In genomic region chr11:59390470-59390869, GRCm38 (mm10) we compare ENCODE assay signal across 29 mouse cellular contexts. TPM values are rescaled to one million over a fixed set of nuclear protein-coding genes. Genes with fewer than 3 reads are reported as not detected.
DNase-seq lines count a peak whose midpoint lies in the region; ATAC-seq and TF ChIP-seq lines count a peak whose summit lies in the region.
"Had no signal": no experiment of that assay in that cellular context is flagged by ENCODE, and none has a peak within 500 bp of the region (broad histone marks: within the 10 kb centered on the region; RNA-seq: fewer than 3 reads in every experiment).

No protein-coding gene starts in this region.

- H3K36me3 ChIP-seq in lung, embryonic 14.5 days (ENCODE audit: insufficient read depth): no peaks in the 10 kb centered on the region
- H3K36me3 ChIP-seq in stomach, embryonic 15.5 days: no peaks in the 10 kb centered on the region
- H3K36me3 ChIP-seq: forebrain, embryonic 10.5 days; kidney, embryonic 15.5 days; limb, embryonic 12.5 days had no signal

- no peak for TF ChIP-seq CTCF in lung, embryonic 14.5 days (IDR thresholded peaks at IDR 0.05; ENCODE audit: low read depth)
- no peak for TF ChIP-seq CTCF in brain, embryonic 14.5 days (IDR thresholded peaks at IDR 0.05; ENCODE audit: borderline replicate concordance, extremely low read depth, insufficient read depth, insufficient read length)

- 36% methylated on average over 9 of the region's 9 CpGs for WGBS in lung, embryonic 14.5 days
- WGBS in stomach, embryonic 15.5 days: 40% methylated on average over 9 of the region's 9 CpGs

- no peaks in the 10 kb centered on the region for H3K27me3 ChIP-seq in lung, embryonic 14.5 days (ENCODE audit: insufficient read depth, low read length)
- no peaks in the 10 kb centered on the region for H3K27me3 ChIP-seq in stomach, embryonic 15.5 days (replicated peaks)
- H3K27me3 ChIP-seq: kidney, embryonic 15.5 days; limb, embryonic 12.5 days had no signal

- no peak overlapping the region for H3K9ac ChIP-seq in lung, embryonic 14.5 days
- H3K9ac ChIP-seq in stomach, embryonic 15.5 days: no peak overlapping the region
- H3K9ac ChIP-seq: forebrain, postnatal 0 days; hindbrain, embryonic 14.5 days; kidney, embryonic 15.5 days; limb, embryonic 12.5 days; liver, postnatal 0 days had no signal

- peak; percentile 64 for DNase-seq in lung, embryonic 14.5 days
- no peak for DNase-seq in lung, adult 18-20 months
- DNase-seq in brain, embryonic 14.5 days (ENCODE audit: low read depth): peak; percentile 19
- peak; percentile 43 for DNase-seq in lung, postnatal 14 days
- no peak for DNase-seq in testis, postnatal 14 days (ENCODE audit: low spot score)
- DNase-seq in embryo, embryonic 11 days: no peak
- DNase-seq: adrenal gland, postnatal 36 days; cerebellum, adult 11-12 months; cerebellum, postnatal 10 days; forebrain, postnatal 0 days; heart, postnatal 36 days; kidney, adult 11 months; kidney, postnatal 36 days; layer of hippocampus, postnatal 36 days; liver, postnatal 0 days; right cerebral cortex, postnatal 14 days; spleen, adult 18-20 months; thymus, postnatal 14 days had no signal

- no peak overlapping the region for H3K4me3 ChIP-seq in lung, embryonic 14.5 days (ENCODE audit: low read depth, low read length)
- no peak overlapping the region for H3K4me3 ChIP-seq in stomach, embryonic 15.5 days (replicated peaks)
- H3K4me3 ChIP-seq: forebrain, embryonic 10.5 days; kidney, embryonic 15.5 days; limb, embryonic 12.5 days; megakaryocyte, embryonic 14.5 days had no signal

- H3K9me3 ChIP-seq in lung, embryonic 14.5 days (ENCODE audit: low read depth, low read length): no peaks in the 10 kb centered on the region
- H3K9me3 ChIP-seq in stomach, embryonic 15.5 days: no peaks in the 10 kb centered on the region
- H3K9me3 ChIP-seq: forebrain, embryonic 10.5 days; kidney, embryonic 15.5 days; limb, embryonic 12.5 days had no signal

- peaks cover 5% of the 10 kb centered on the region; the same call in 1 of the 2 replicates for H3K4me1 ChIP-seq in lung, embryonic 14.5 days (ENCODE audit: insufficient read depth)
- peaks cover 8% of the 10 kb centered on the region; the same call in 1 of the 2 replicates for H3K4me1 ChIP-seq in stomach, embryonic 15.5 days

- no peak overlapping the region for H3K4me2 ChIP-seq in lung, embryonic 14.5 days
- no peak overlapping the region for H3K4me2 ChIP-seq in stomach, embryonic 15.5 days
- H3K4me2 ChIP-seq: hindbrain, embryonic 14.5 days; kidney, embryonic 15.5 days; limb, embryonic 12.5 days; liver, embryonic 11.5 days had no signal

- H3K27ac ChIP-seq in lung, embryonic 14.5 days (ENCODE audit: low read depth): no peak overlapping the region
- H3K27ac ChIP-seq in stomach, embryonic 15.5 days: peak overlapping the region; percentile 22; the same call in 1 of the 2 replicates
- H3K27ac ChIP-seq: hindbrain, embryonic 14.5 days; kidney, embryonic 15.5 days; limb, embryonic 12.5 days had no signal

- peak; percentile 48 for ATAC-seq in lung, embryonic 14.5 days (ENCODE audit: insufficient read depth)
- ATAC-seq in stomach, embryonic 15.5 days (ENCODE audit: insufficient read depth, low FRiP score, low read depth): peak; percentile 59; the same call in 1 of the 2 replicates
- ATAC-seq: forebrain, postnatal 0 days; liver, postnatal 0 days; midbrain, embryonic 16.5 days had no signal

- no peak for TF ChIP-seq POLR2A in brain, embryonic 14.5 days (IDR thresholded peaks at IDR 0.05; ENCODE audit: borderline replicate concordance, extremely low read depth, insufficient read depth, insufficient read length, poor library complexity, severe bottlenecking)

RNA-seq across cellular contexts. Expression of gene Prss38, which starts 15.0 kb away (rescaled TPM):
- polyA plus RNA-seq in lung, embryonic 14.5 days (2014; fragmentation: Nextera tagmentation; extraction: Ambion mirVana): not detected in 2 replicates
- polyA plus RNA-seq in brain, embryonic 14.5 days (2012; rRNA removed): 0.08 and 0.28 TPM in 2 replicates
- polyA plus RNA-seq in stomach, embryonic 15.5 days (2015; fragmentation: Nextera tagmentation; extraction: Ambion mirVana): 0.10 TPM in 1 of 2 replicates, not detected in the other
- polyA plus RNA-seq: embryonic facial prominence, embryonic 11.5 days; forebrain, embryonic 10.5 days; heart, embryonic 14.5 days; hindbrain, embryonic 14.5 days; kidney, embryonic 15.5 days; liver, embryonic 11.5 days; liver, postnatal 0 days; midbrain, embryonic 16.5 days; neural tube, embryonic 14.5 days had no signal

RNA-seq across cellular contexts. Expression of gene Jmjd4, which starts 59.4 kb away (rescaled TPM):
- 11.5 and 11.7 TPM in 2 replicates for polyA plus RNA-seq in lung, embryonic 14.5 days (2014; fragmentation: Nextera tagmentation; extraction: Ambion mirVana)
- polyA plus RNA-seq in brain, embryonic 14.5 days (2012; rRNA removed): 14.6 and 17.9 TPM in 2 replicates
- 10.5 and 11.0 TPM in 2 replicates for polyA plus RNA-seq in stomach, embryonic 15.5 days (2015; fragmentation: Nextera tagmentation; extraction: Ambion mirVana)

Comparison
In these comparisons a context has a peak if more than half of its experiments do, and no peak if none do; other contexts are left out.
1. DNase-seq: peak in lung, embryonic 14.5 days (single experiment), brain, embryonic 14.5 days (single experiment) and lung, postnatal 14 days (single experiment); none in lung, adult 18-20 months (0 of 2), testis, postnatal 14 days (single experiment) and embryo, embryonic 11 days (single experiment).